Comparison of ENCODE assay signal across 23 mouse cellular contexts in genomic region chr17:29158899-29159298, GRCm38 (mm10). TPM values are rescaled to one million over a fixed set of nuclear protein-coding genes. Genes with fewer than 3 reads are reported as not detected.
DNase-seq lines count a peak whose midpoint lies in the region; ATAC-seq and TF ChIP-seq lines count a peak whose summit lies in the region.
"Had no signal": no experiment of that assay in that cellular context is flagged by ENCODE, and none has a peak within 500 bp of the region (broad histone marks: within the 10 kb centered on the region; RNA-seq: fewer than 3 reads in every experiment).

No protein-coding gene starts in this region.

- H3K36me3 ChIP-seq in E14TG2a.4 (ENCODE audit: insufficient read depth, low read length) (peaks cover 50% of the 10 kb centered on the region), ES-Bruce4 (ENCODE audit: control insufficient read depth, insufficient read depth, low read length, poor library complexity, severe bottlenecking) (no peaks in the 10 kb centered on the region)
- no peaks in the 10 kb centered on the region for H3K36me3 ChIP-seq in limb, embryonic 10.5 days
- H3K36me3 ChIP-seq in midbrain, embryonic 11.5 days (ENCODE audit: control insufficient read depth, insufficient read depth, low read length): no peaks in the 10 kb centered on the region
- H3K36me3 ChIP-seq in heart, embryonic 12.5 days: peaks cover 23% of the 10 kb centered on the region
- H3K36me3 ChIP-seq: embryonic facial prominence, embryonic 12.5 days; forebrain, embryonic 15.5 days had no signal

- TF ChIP-seq POLR2A in ES-Bruce4 (IDR thresholded peaks at IDR 0.05; ENCODE audit: insufficient read depth, low read length): no peak

- peak overlapping the region; percentile 45 for H3K9ac ChIP-seq in ES-Bruce4 (ENCODE audit: low read depth, poor library complexity, severe bottlenecking)
- no peak overlapping the region for H3K9ac ChIP-seq in midbrain, embryonic 11.5 days (ENCODE audit: low read length)
- no peak overlapping the region for H3K9ac ChIP-seq in heart, embryonic 12.5 days
- H3K9ac ChIP-seq: embryonic facial prominence, embryonic 12.5 days; forebrain, embryonic 13.5 days; forebrain, embryonic 15.5 days; forebrain, postnatal 0 days had no signal

- H3K27me3 ChIP-seq in E14TG2a.4 (ENCODE audit: insufficient read depth, low read length): no peaks in the 10 kb centered on the region
- H3K27me3 ChIP-seq in ES-Bruce4 (ENCODE audit: control insufficient read depth, insufficient read depth, low read length, poor library complexity, severe bottlenecking): no peaks in the 10 kb centered on the region
- H3K27me3 ChIP-seq in limb, embryonic 10.5 days (ENCODE audit: low read depth, poor library complexity, severe bottlenecking): no peaks in the 10 kb centered on the region
- no peaks in the 10 kb centered on the region for H3K27me3 ChIP-seq in midbrain, embryonic 11.5 days (ENCODE audit: control insufficient read depth, insufficient read depth, low read length)
- no peaks in the 10 kb centered on the region for H3K27me3 ChIP-seq in heart, embryonic 12.5 days (replicated peaks)
- H3K27me3 ChIP-seq: embryonic facial prominence, embryonic 12.5 days; forebrain, embryonic 13.5 days; forebrain, embryonic 15.5 days; Patski had no signal

- H3K4me1 ChIP-seq in E14TG2a.4 (replicated peaks; ENCODE audit: low read depth, low read length) (peaks cover 84% of the 10 kb centered on the region), ES-Bruce4 (ENCODE audit: control insufficient read depth, insufficient read depth, low read length) (peaks cover 4% of the 10 kb centered on the region)
- H3K4me1 ChIP-seq in limb, embryonic 10.5 days: no peaks in the 10 kb centered on the region
- peaks cover 2% of the 10 kb centered on the region; the same call in 1 of the 2 replicates for H3K4me1 ChIP-seq in midbrain, embryonic 11.5 days (ENCODE audit: control insufficient read depth, insufficient read depth, low read length)
- H3K4me1 ChIP-seq in heart, embryonic 12.5 days (replicated peaks): peaks cover 9% of the 10 kb centered on the region
- H3K4me1 ChIP-seq: forebrain, embryonic 15.5 days had no signal

- WGBS in limb, embryonic 10.5 days: 97% methylated on average over 15 of the region's 15 CpGs
- WGBS in midbrain, embryonic 11.5 days: 93% methylated on average over 15 of the region's 15 CpGs
- 90% methylated on average over 15 of the region's 15 CpGs for WGBS in heart, embryonic 12.5 days

- TF ChIP-seq CTCF in E14TG2a.4 (conservative IDR thresholded peaks at IDR 0.05; ENCODE audit: low read length): no peak
- no peak for TF ChIP-seq CTCF in ES-Bruce4 (IDR thresholded peaks at IDR 0.05; ENCODE audit: low read depth, low read length)

- H3K4me3 ChIP-seq in E14TG2a.4 (replicated peaks; ENCODE audit: low read length): peak overlapping the region; percentile 77
- H3K4me3 ChIP-seq in ES-Bruce4 (ENCODE audit: low read depth, low read length): peak overlapping the region; percentile 25
- no peak overlapping the region for H3K4me3 ChIP-seq in limb, embryonic 10.5 days
- no peak overlapping the region for H3K4me3 ChIP-seq in midbrain, embryonic 11.5 days (ENCODE audit: low read depth, low read length)
- no peak overlapping the region for H3K4me3 ChIP-seq in heart, embryonic 12.5 days
- H3K4me3 ChIP-seq: embryonic facial prominence, embryonic 10.5 days; embryonic facial prominence, embryonic 12.5 days; forebrain, embryonic 13.5 days; forebrain, embryonic 15.5 days had no signal

- TF ChIP-seq EP300 in ES-Bruce4 (IDR thresholded peaks at IDR 0.05; ENCODE audit: insufficient read depth, low read depth, low read length): no peak

- DNase-seq in layer of hippocampus, adult 11-12 months (ENCODE audit: low spot score): peak; percentile 48
- no peak for DNase-seq in layer of hippocampus, postnatal 36 days
- no peak for DNase-seq in limb, embryonic 10.5 days (ENCODE audit: low spot score)
- no peak for DNase-seq in midbrain, embryonic 11.5 days (ENCODE audit: low spot score, missing footprints)
- no peak for DNase-seq in spleen, adult 18-20 months
- DNase-seq: adrenal gland, adult 8-10 months; adrenal gland, postnatal 14 days; adrenal gland, postnatal 36 days; cerebellum, adult 11-12 months; cerebellum, adult 2 months; cerebellum, adult 9-10 months; cerebellum, postnatal 10 days; cerebellum, postnatal 25 days; forebrain, postnatal 0 days had no signal

- no peak for ATAC-seq in midbrain, embryonic 11.5 days (ENCODE audit: low FRiP score)
- no peak for ATAC-seq in heart, embryonic 12.5 days (ENCODE audit: insufficient number of reproducible peaks, low FRiP score)
- ATAC-seq: activated CD4-positive, CD25-positive, alpha-beta regulatory T cell, adult 4 months; forebrain, embryonic 13.5 days; forebrain, embryonic 15.5 days; forebrain, postnatal 0 days had no signal

- H3K9me3 ChIP-seq in E14TG2a.4 (ENCODE audit: low read length): peaks cover 19% of the 10 kb centered on the region
- H3K9me3 ChIP-seq in ES-Bruce4 (replicated peaks; ENCODE audit: control insufficient read depth, insufficient read depth, low read length, poor library complexity, severe bottlenecking): no peaks in the 10 kb centered on the region
- H3K9me3 ChIP-seq in limb, embryonic 10.5 days (replicated peaks): peaks cover 3% of the 10 kb centered on the region; the same call in 1 of the 2 replicates
- no peaks in the 10 kb centered on the region for H3K9me3 ChIP-seq in midbrain, embryonic 11.5 days (ENCODE audit: control insufficient read depth, low read length)
- peaks cover 25% of the 10 kb centered on the region for H3K9me3 ChIP-seq in heart, embryonic 12.5 days (replicated peaks)
- H3K9me3 ChIP-seq: forebrain, embryonic 13.5 days; forebrain, embryonic 15.5 days had no signal

- H3K27ac ChIP-seq in ES-Bruce4 (ENCODE audit: insufficient read depth, low read length): no peak overlapping the region
- H3K27ac ChIP-seq in limb, embryonic 10.5 days: 0 out of 2 replicates have a peak overlapping the region, but pooled peaks have one; percentile 26
- H3K27ac ChIP-seq in midbrain, embryonic 11.5 days (ENCODE audit: low read depth, low read length): no peak overlapping the region
- no peak overlapping the region for H3K27ac ChIP-seq in heart, embryonic 12.5 days (ENCODE audit: poor library complexity, severe bottlenecking)
- H3K27ac ChIP-seq: embryonic facial prominence, embryonic 10.5 days; embryonic facial prominence, embryonic 12.5 days; forebrain, embryonic 13.5 days; forebrain, embryonic 15.5 days had no signal

- no peak overlapping the region for H3K4me2 ChIP-seq in midbrain, embryonic 11.5 days
- no peak overlapping the region for H3K4me2 ChIP-seq in heart, embryonic 12.5 days
- H3K4me2 ChIP-seq: embryonic facial prominence, embryonic 12.5 days; forebrain, embryonic 13.5 days; forebrain, embryonic 15.5 days had no signal

RNA-seq across cellular contexts. Expression of gene Rab44, which starts 45.0 kb away (rescaled TPM):
- not detected for total RNA-seq in layer of hippocampus, postnatal 36 days (2021)
- polyA plus RNA-seq in ES-Bruce4 (2011; ENCODE audit: insufficient read depth, insufficient read length, low read depth, missing spikeins): not detected in 2 replicates
- polyA plus RNA-seq in limb, embryonic 10.5 days (2016; fragmentation: Nextera tagmentation; extraction: Ambion mirVana): 0.11 and 0.26 TPM in 2 replicates
- 0.22 and 0.44 TPM in 2 replicates for polyA plus RNA-seq in midbrain, embryonic 11.5 days (2014; fragmentation: Nextera tagmentation; extraction: Ambion mirVana)
- polyA plus RNA-seq in heart, embryonic 12.5 days (2016; fragmentation: Nextera tagmentation; extraction: Ambion mirVana): 0.13 TPM in 1 of 2 replicates, not detected in the other
- total RNA-seq: forebrain, postnatal 0 days had no signal
- polyA plus RNA-seq: activated CD4-positive, CD25-positive, alpha-beta regulatory T cell, adult 4 months; forebrain, embryonic 13.5 days; forebrain, postnatal 0 days had no signal

Comparison
In these comparisons a context has a peak if more than half of its experiments do, and no peak if none do; other contexts are left out.
1. H3K4me3 ChIP-seq: peak in E14TG2a.4 (single experiment) and ES-Bruce4 (single experiment); none in limb, embryonic 10.5 days (single experiment), midbrain, embryonic 11.5 days (single experiment) and heart, embryonic 12.5 days (single experiment).